Mouse (Mus musculus) urinary bladder, postnatal 36 days (tissue): ENCODE results near the gene Coq5.
"Not testable (repeated sequence)": the region's sequence is repeated elsewhere in the genome, so short reads cannot be mapped to it uniquely, and the experiment has no call there.

Experiments used
- DNase-seq, 2 experiments: peaks; one replicate each; pipeline ENCODE4 v3.0.0; 2022; ENCODE audit warnings: low spot score in 2 of 2, mixed read lengths in 1 of 2

The Coq5 gene

GRCm38 (mm10) chr5:115267469-115268045 is 11.9 kb upstream of the Coq5 start:
- DNase-seq, result no peak

GRCm38 (mm10) chr5:115268266-115268665 is 11.2 kb upstream of the Coq5 start:
- DNase-seq, result no peak

- DNase-seq, result no peak
Observed at GRCm38 (mm10) chr5:115269969-115270368, 9.5 kb upstream of the Coq5 start.

GRCm38 (mm10) chr5:115271931-115272811 is 7.3 kb upstream of the Coq5 start:
- DNase-seq, result peak in 1 of 2 experiments; percentile 32

GRCm38 (mm10) chr5:115272812-115273548 is 6.5 kb upstream of the Coq5 start, which contains the start of gene Rnf10:
Gene Rnf10, minus strand, starts transcription at chr5:115272898.
- DNase-seq, result peak; percentile 98 to 99

GRCm38 (mm10) chr5:115273549-115274135 is 5.8 kb upstream of the Coq5 start:
- DNase-seq, result no peak

- DNase-seq, result no peak
Observed at GRCm38 (mm10) chr5:115274353-115274752, 5.1 kb upstream of the Coq5 start.

GRCm38 (mm10) chr5:115274771-115275170 is 4.7 kb upstream of the Coq5 start:
- no peak for DNase-seq

GRCm38 (mm10) chr5:115275998-115276397 is 3.5 kb upstream of the Coq5 start:
- no peak for DNase-seq

GRCm38 (mm10) chr5:115278053-115278452 is 1.4 kb upstream of the Coq5 start:
- no peak for DNase-seq

GRCm38 (mm10) chr5:115278785-115279184 is 681 bp upstream of the Coq5 start:
- no peak for DNase-seq

- DNase-seq, result no peak
Observed at GRCm38 (mm10) chr5:115280050-115280687, 703 bp downstream of the Coq5 start.

- DNase-seq, result no peak
Observed at GRCm38 (mm10) chr5:115284735-115285134, 5.3 kb downstream of the Coq5 start.

GRCm38 (mm10) chr5:115294173-115294572 is 14.7 kb downstream of the Coq5 start:
- no peak for DNase-seq

- no peak for DNase-seq
Observed at GRCm38 (mm10) chr5:115296347-115296746, 16.9 kb downstream of the Coq5 start.

- DNase-seq, result peak; percentile 36 to 48
Observed at GRCm38 (mm10) chr5:115300035-115300744, 20.7 kb downstream of the Coq5 start.

GRCm38 (mm10) chr5:115300792-115301614 is 21.5 kb downstream of the Coq5 start, which contains the start of gene Dynll1:
Gene Dynll1, minus strand, starts transcription at chr5:115300999.
- DNase-seq, result peak; percentile 100

- DNase-seq, result no peak
Observed at GRCm38 (mm10) chr5:115301615-115302014, 22.1 kb downstream of the Coq5 start.

GRCm38 (mm10) chr5:115302190-115302589 is 22.7 kb downstream of the Coq5 start:
- not testable (repeated sequence) for DNase-seq

- no peak for DNase-seq
Observed at GRCm38 (mm10) chr5:115312354-115312753, 32.9 kb downstream of the Coq5 start.
